Mouse (Mus musculus) midbrain, embryonic 11.5 days (tissue): ENCODE results near the gene Psmd13. TPM values are rescaled to one million over a fixed set of nuclear protein-coding genes. Genes with fewer than 3 reads are reported as not detected.

Experiments used
- ATAC-seq: fragments of 200-750 bp; cut with Nextera tagmentation; 2 replicates; pipeline ENCODE4 v1.8.0; 2017; ENCODE audit warnings: moderate TSS enrichment, moderate library complexity; ENCODE audit not compliant: low FRiP score
- DNase-seq: peaks from one replicate; pipeline ENCODE4 v3.0.0; 2015; ENCODE audit warnings: low spot score; ENCODE audit errors: missing footprints
- H3K27ac ChIP-seq: fragments of 300-500 bp; sonication (generic); 2 replicates; pipeline ENCODE4 v1.5.1; 2014; ENCODE audit warnings: low read depth, low read length
- H3K27me3 ChIP-seq: fragments of 300-500 bp; sonication (generic); 2 replicates; pipeline ENCODE4 v1.6.1; 2014; ENCODE audit warnings: mild to moderate bottlenecking, low read length, moderate library complexity, mixed read lengths; ENCODE audit not compliant: control insufficient read depth, insufficient read depth
- H3K36me3 ChIP-seq: fragments of 300-500 bp; sonication (generic); 2 replicates; pipeline ENCODE4 v1.6.1; 2014; ENCODE audit warnings: mild to moderate bottlenecking, low read length, moderate library complexity, mixed read lengths; ENCODE audit not compliant: control insufficient read depth, insufficient read depth
- H3K4me1 ChIP-seq: fragments of 300-500 bp; sonication (generic); 2 replicates; pipeline ENCODE4 v1.6.1; 2014; ENCODE audit warnings: low read length; ENCODE audit not compliant: control insufficient read depth, insufficient read depth
- H3K4me2 ChIP-seq: fragments of 300-500 bp; sonication (generic); 2 replicates; pipeline ENCODE4 v1.6.1; 2014; ENCODE audit warnings: mild to moderate bottlenecking, moderate library complexity
- H3K4me3 ChIP-seq: fragments of 300-500 bp; sonication (generic); 2 replicates; pipeline ENCODE4 v1.5.1; 2014; ENCODE audit warnings: low read depth, low read length
- H3K9ac ChIP-seq: fragments of 300-500 bp; sonication (generic); 2 replicates; pipeline ENCODE4 v1.6.1; 2014; ENCODE audit warnings: low read length
- H3K9me3 ChIP-seq: fragments of 300-500 bp; sonication (generic); 2 replicates; pipeline ENCODE4 v1.6.1; 2016; ENCODE audit warnings: low read length; ENCODE audit not compliant: control insufficient read depth
- WGBS: fragments of 180-500 bp; shearing (Covaris S2); extraction: QIAGEN DNeasy Blood & Tissue Kit; methylation state at CpG from one replicate; pipeline ENCODE4 v1.1.7; 2014; 5-methylcytosine and 5-hydroxymethylcytosine counted together
- polyA plus RNA-seq: library from polyadenylated mRNA; unstranded; fragments of >200 nt; fragmentation: Nextera tagmentation; extraction: Ambion mirVana; gene quantifications from 2 replicates; pipeline ENCODE4 v1.2.1, GENCODE M21; 2014

Gene Psmd13
- polyA plus RNA-seq, 1 experiment from 2014 or later, result 173 TPM

GRCm38 (mm10) chr7:140944236-140944635 is 62.5 kb downstream of the Psmd13 start:
- no peak for DNase-seq
- Histone ChIP-seq H3K9ac (no peak overlapping the region), H3K27ac (no peak overlapping the region), H3K9me3 (no peaks in the 10 kb centered on the region), H3K4me2 (no peak overlapping the region), H3K36me3 (no peaks in the 10 kb centered on the region), H3K4me3 (no peak overlapping the region), H3K4me1 (peaks cover 5% of the 10 kb centered on the region; the same call in 1 of the 2 replicates), H3K27me3 (no peaks in the 10 kb centered on the region)
- 92% methylated on average over 7 of the region's 7 CpGs for WGBS
- no peak for ATAC-seq

GRCm38 (mm10) chr7:140945247-140945646 is 63.5 kb downstream of the Psmd13 start:
- ATAC-seq (no peak), DNase-seq (no peak)
- Histone ChIP-seq H3K4me1 (peaks cover 5% of the 10 kb centered on the region; the same call in 1 of the 2 replicates), H3K4me3 (no peak overlapping the region), H3K27me3 (no peaks in the 10 kb centered on the region), H3K9me3 (no peaks in the 10 kb centered on the region), H3K27ac (no peak overlapping the region), H3K36me3 (no peaks in the 10 kb centered on the region), H3K4me2 (no peak overlapping the region), H3K9ac (no peak overlapping the region)
- WGBS, result 89% methylated on average over 5 of the region's 5 CpGs

GRCm38 (mm10) chr7:140946311-140946710 is 64.5 kb downstream of the Psmd13 start:
- no peaks in the 10 kb centered on the region for H3K27me3 ChIP-seq
- H3K9ac ChIP-seq, result no peak overlapping the region
- no peak overlapping the region for H3K4me3 ChIP-seq
- no peak overlapping the region for H3K4me2 ChIP-seq
- no peak for ATAC-seq
- WGBS, result 92% methylated on average over 10 of the region's 10 CpGs
- H3K27ac ChIP-seq, result no peak overlapping the region
- no peak for DNase-seq
- no peaks in the 10 kb centered on the region for H3K9me3 ChIP-seq
- no peaks in the 10 kb centered on the region for H3K36me3 ChIP-seq
- peaks cover 2% of the 10 kb centered on the region; the same call in 1 of the 2 replicates for H3K4me1 ChIP-seq

- Histone ChIP-seq H3K4me2 (no peak overlapping the region), H3K4me3 (no peak overlapping the region), H3K36me3 (no peaks in the 10 kb centered on the region), H3K27ac (no peak overlapping the region), H3K4me1 (peaks cover 2% of the 10 kb centered on the region; the same call in 1 of the 2 replicates), H3K9ac (no peak overlapping the region), H3K9me3 (no peaks in the 10 kb centered on the region), H3K27me3 (no peaks in the 10 kb centered on the region)
- WGBS, result 70% methylated on average over 7 of the region's 7 CpGs
- ATAC-seq (no peak), DNase-seq (no peak)
These were observed 65.2 kb downstream of the Psmd13 start for GRCm38 (mm10) chr7:140946980-140947379.

GRCm38 (mm10) chr7:140948161-140948560 is 66.4 kb downstream of the Psmd13 start:
- H3K9me3 ChIP-seq, result no peaks in the 10 kb centered on the region
- no peaks in the 10 kb centered on the region for H3K36me3 ChIP-seq
- WGBS, result 91% methylated on average over 8 of the region's 8 CpGs
- no peak for DNase-seq
- no peaks in the 10 kb centered on the region for H3K4me1 ChIP-seq
- ATAC-seq, result no peak
- H3K27ac ChIP-seq, result no peak overlapping the region
- no peak overlapping the region for H3K4me3 ChIP-seq
- no peak overlapping the region for H3K9ac ChIP-seq
- no peak overlapping the region for H3K4me2 ChIP-seq
- no peaks in the 10 kb centered on the region for H3K27me3 ChIP-seq

Other genes with a start within 250 kb of the Psmd13 start
- not detected in 2 replicates for gene Olfr53, start 235.5 kb upstream of the Psmd13 start, polyA plus RNA-seq
- gene Olfr539, start 222.0 kb upstream of the Psmd13 start, polyA plus RNA-seq, result not detected in 2 replicates
- gene Olfr45, start 200.0 kb upstream of the Psmd13 start, polyA plus RNA-seq, result not detected in 2 replicates
- not detected in 2 replicates for gene Olfr541, start 184.7 kb upstream of the Psmd13 start, polyA plus RNA-seq
- gene Cyp2e1, start 118.2 kb upstream of the Psmd13 start, polyA plus RNA-seq, result not detected in 2 replicates
- gene Syce1, start 94.1 kb upstream of the Psmd13 start, polyA plus RNA-seq, result 0.12 TPM in 1 of 2 replicates, not detected in the other
- 5.4 and 7.1 TPM in 2 replicates for gene Zfp941, start 59.8 kb upstream of the Psmd13 start, polyA plus RNA-seq
- not detected in 2 replicates for gene Urah, start 47.0 kb upstream of the Psmd13 start, polyA plus RNA-seq
- gene Scgb1c1, start 36.4 kb upstream of the Psmd13 start, polyA plus RNA-seq, result not detected in 2 replicates
- not detected in 2 replicates for gene Odf3, start 34.2 kb upstream of the Psmd13 start, polyA plus RNA-seq
- not detected in 2 replicates for gene Gm45785, start 25.6 kb upstream of the Psmd13 start, polyA plus RNA-seq
- gene Ric8a, start 25.0 kb upstream of the Psmd13 start, polyA plus RNA-seq, result 60.4 and 65.5 TPM in 2 replicates
- 23.9 and 25.3 TPM in 2 replicates for gene Bet1l, start 24.4 kb upstream of the Psmd13 start, polyA plus RNA-seq
- 18.4 and 21.6 TPM in 2 replicates for gene Sirt3, start 341 bp downstream of the Psmd13 start, polyA plus RNA-seq
- not detected in 2 replicates for gene Cox8b, start 18.5 kb downstream of the Psmd13 start, polyA plus RNA-seq
- 0.08 and 0.21 TPM in 2 replicates for gene Nlrp6, start 38.9 kb downstream of the Psmd13 start, polyA plus RNA-seq
- 10.2 and 12.5 TPM in 2 replicates for gene Pgghg, start 59.4 kb downstream of the Psmd13 start, polyA plus RNA-seq
- 0.20 TPM in 1 of 2 replicates, not detected in the other for gene Ifitm5, start 68.3 kb downstream of the Psmd13 start, polyA plus RNA-seq
- not detected in 2 replicates for gene Gm45717, start 74.0 kb downstream of the Psmd13 start, polyA plus RNA-seq
- gene Ifitm2, start 74.0 kb downstream of the Psmd13 start, polyA plus RNA-seq, result 198 and 207 TPM in 2 replicates
- gene Ifitm1, start 85.3 kb downstream of the Psmd13 start, polyA plus RNA-seq, result 8.0 and 9.5 TPM in 2 replicates
- gene Ifitm3, start 128.8 kb downstream of the Psmd13 start, polyA plus RNA-seq, result 13.5 and 14.0 TPM in 2 replicates
- not detected in 2 replicates for gene Ifitm6, start 136.0 kb downstream of the Psmd13 start, polyA plus RNA-seq
- not detected in 2 replicates for gene Gm17387, start 147.2 kb downstream of the Psmd13 start, polyA plus RNA-seq
- 18.8 and 19.5 TPM in 2 replicates for gene B4galnt4, start 179.1 kb downstream of the Psmd13 start, polyA plus RNA-seq
- 0.82 and 0.84 TPM in 2 replicates for gene Pkp3, start 196.2 kb downstream of the Psmd13 start, polyA plus RNA-seq
- gene Sigirr, start 218.6 kb downstream of the Psmd13 start, polyA plus RNA-seq, result 1.2 and 1.8 TPM in 2 replicates
- 0.12 TPM in 1 of 2 replicates, not detected in the other for gene Ano9, start 235.8 kb downstream of the Psmd13 start, polyA plus RNA-seq
- gene Ptdss2, start 240.4 kb downstream of the Psmd13 start, polyA plus RNA-seq, result 68.6 and 70.7 TPM in 2 replicates